Mouse (Mus musculus) cerebellum, adult 2 months (tissue): Measurements from ENCODE around the gene Lrrn3.

Experiments
- CTCF ChIP-seq: fragments of 200-500 bp; IDR thresholded peaks from 2 replicates; pipeline ENCODE4 v1.5.1; 2011; ENCODE audit warnings: low read depth, mild to moderate bottlenecking, control low read depth, low read length, moderate library complexity, borderline replicate concordance; ENCODE audit not compliant: insufficient read depth
- POLR2A ChIP-seq: fragments of 200-500 bp; IDR thresholded peaks from 2 replicates; pipeline ENCODE4 v1.6.1; 2011; ENCODE audit warnings: low read length, control low read depth, borderline replicate concordance; ENCODE audit not compliant: insufficient read depth

DNA sequence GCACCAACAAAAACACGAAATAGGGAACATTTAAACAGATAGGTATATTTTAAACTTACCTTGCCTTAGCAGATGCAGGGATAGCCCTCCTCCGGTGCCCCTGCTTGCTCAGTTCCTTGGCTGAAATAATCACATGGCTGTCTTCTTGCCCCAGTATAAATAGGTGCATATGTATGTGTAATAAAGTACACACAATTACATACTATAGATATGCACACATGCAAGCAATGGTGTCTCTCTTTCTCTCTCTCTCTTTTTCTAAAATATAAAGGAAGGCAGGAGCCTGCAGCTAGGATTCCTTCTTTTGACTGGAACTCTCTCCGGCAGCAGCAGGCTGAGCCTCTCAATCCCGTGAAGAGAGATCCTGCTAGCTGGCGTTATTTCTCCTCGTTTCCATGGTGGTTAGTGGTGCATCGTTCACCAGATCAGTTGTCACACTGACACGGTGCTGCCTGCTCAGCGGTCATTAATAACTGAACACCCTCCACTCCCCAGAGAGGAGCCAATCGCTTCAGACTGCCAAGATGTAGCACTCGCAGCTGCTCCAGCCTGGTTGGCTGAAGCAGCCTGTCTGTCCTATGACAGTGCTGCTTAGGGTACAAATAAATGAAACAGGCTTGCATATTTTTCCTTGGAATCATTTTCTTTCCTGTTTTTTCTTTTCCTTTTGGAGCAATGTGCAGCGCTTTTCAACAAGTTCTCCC, 567 bp downstream of the Lrrn3 start:
- peak; percentile 97; the same call in 1 of the 2 replicates for TF ChIP-seq POLR2A
- TF ChIP-seq CTCF: no peak
